Mouse (Mus musculus): ENCODE data around the gene BC037034. TPM values are rescaled to one million over a fixed set of nuclear protein-coding genes. Genes with fewer than 3 reads are reported as not detected.

The BC037034 gene
- 35.7 and 44.1 TPM in 2 replicates for total RNA-seq (2015)
- 44.1 and 46.7 TPM in 2 replicates for total RNA-seq (2017)

DNA sequence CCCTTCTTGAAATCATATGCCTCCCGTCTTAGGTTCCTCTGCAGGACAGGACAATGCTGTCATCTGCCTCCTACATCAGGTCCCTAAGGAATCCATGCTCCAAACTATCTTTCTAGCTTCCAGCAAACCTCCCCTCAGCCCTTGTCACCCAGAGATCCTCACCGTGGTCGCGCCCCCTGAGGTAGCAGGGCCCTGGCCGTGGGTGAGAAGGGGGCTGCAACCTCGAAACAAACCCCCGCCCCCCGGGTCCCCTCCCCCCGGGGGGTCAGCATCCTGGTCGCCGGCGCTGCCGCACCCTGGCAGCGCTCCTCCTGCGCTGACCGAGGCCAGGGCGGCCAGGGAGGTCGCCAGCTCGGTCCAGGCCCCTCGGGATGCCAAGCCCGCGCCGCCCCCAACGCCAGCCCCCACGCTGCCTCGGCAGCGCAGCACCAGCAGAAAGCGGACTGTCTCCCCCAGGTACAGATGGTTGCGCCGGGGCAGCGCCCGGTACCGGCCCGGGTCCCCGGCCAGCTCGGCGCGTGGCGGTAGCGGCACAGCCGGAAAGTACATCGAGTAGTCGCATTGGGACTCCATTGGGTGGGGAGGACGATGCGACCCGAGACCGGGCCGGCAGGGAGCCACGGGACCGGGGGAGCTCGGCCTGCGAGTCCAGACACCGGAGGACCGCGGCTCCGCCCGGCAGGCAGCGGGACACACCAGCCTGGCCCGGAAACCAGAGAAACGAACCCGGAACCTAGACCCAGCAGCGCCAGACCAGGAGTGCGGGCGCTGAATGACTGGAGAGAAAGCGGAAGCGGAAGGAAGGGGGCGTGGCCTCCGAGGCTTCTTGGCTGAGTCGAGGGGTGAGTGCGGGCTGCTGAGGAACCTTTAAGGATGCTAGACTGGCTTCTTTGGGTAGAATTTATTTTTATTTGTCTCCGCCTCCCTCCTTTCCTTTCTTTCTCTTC lies at the start of gene BC037034:
TSS of gene BC037034 (minus strand) at position 774 of the 947 bp plus-strand sequence.
- ATAC-seq (replicated peaks; ENCODE audit: poor library complexity) = peak; percentile 71

DNA sequence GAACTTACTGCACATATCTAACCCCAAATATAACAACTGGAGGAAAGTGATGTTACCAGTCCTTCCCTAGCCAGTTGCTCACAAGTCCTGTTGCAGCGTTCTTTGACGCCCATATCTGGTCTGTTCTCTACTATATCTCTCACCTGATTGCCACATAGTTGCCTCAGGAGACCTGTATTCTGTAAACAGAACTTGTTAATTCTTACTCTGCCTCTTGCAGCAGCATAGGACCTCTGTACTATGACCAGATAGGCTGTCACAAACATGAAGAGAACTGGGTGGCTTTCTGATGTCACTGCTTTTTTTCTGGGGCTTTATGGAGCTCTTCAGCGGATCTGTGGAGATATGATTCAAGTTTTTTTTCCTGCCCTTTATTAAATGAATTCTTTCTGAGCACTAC lies 49.0 kb upstream of the BC037034 start:
- no peak for ATAC-seq (replicated peaks; ENCODE audit: poor library complexity)

DNA sequence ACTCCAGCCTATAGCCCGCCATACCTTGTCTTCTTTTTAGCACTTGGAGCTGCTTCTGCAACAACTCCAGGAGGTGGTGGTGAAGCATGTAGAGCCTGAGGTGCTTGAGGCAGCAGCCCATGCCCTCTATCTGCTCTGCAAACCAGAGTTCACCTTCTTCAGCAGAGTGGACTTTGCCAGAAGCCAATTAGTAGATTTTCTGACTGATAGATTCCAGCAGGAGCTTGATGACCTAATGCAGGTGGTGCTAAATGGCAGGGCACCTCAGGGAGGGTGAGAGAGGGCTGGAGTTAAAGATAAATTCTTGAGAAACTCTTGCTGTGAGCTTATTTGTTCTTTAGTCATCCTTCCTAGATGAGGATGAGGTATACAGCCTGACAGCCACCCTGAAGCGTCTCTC lies 35.8 kb upstream of the BC037034 start:
- no peak for ATAC-seq (replicated peaks; ENCODE audit: poor library complexity)

DNA sequence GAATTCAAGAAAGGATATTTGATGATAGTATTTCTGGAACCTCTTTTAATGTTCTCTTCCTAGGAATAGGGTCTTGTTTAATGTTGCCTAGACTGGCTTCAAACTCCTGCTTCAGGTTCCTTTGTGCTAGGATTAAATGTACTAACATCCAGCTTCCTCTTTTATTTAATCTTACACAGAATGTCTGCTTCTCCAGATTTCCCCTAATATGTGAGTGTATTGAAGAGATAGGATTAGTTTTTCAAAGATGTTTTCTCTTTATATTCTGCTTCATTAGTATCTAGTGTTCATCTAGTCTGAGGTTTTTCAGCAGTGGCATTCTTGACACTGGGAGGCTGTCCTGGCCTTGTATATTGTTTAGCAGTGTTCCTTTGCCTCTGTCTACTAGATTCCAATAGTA lies 30.3 kb upstream of the BC037034 start:
- ATAC-seq (replicated peaks; ENCODE audit: poor library complexity) = no peak

DNA sequence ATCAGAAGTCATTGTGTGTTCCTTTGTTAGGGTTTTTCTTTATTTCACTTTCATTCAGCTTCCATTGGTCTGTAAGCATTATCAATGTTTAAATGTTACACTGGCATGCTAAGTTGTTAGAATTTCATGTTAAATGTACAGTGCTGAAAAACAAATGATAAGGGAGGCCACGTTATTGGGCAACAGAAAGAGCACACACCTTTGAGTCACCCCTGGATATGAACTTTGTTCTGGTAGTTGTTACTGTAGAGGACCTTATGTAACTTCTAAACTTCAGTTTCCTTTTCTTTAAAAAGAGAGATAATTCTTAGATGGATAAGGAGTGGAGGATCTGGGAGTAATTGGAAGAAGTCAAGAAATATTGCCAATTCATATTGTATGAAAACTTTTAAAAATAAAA lies 27.8 kb upstream of the BC037034 start:
- ATAC-seq (replicated peaks; ENCODE audit: poor library complexity) = no peak

DNA sequence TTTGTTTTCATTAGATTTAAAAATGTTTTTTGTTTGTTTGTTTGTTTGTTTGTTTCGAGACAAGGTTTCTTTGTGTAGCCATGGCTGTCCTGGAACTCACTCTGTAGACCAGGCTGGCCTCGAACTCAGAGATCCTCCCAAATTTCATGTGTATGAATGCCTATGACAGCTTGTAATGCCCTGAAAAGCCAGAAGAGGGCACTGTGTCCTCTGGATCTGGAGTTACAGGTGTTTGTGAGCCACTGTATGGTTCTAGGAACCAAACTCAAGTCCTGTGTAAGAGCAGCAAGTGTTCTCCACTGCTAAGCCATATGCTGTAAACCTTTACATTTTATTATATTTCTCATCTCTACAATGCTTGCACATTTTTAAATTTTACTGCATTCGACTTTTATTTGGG lies 24.0 kb upstream of the BC037034 start:
- peak; percentile 64; the same call in 1 of the 2 replicates for ATAC-seq (replicated peaks; ENCODE audit: poor library complexity)

DNA sequence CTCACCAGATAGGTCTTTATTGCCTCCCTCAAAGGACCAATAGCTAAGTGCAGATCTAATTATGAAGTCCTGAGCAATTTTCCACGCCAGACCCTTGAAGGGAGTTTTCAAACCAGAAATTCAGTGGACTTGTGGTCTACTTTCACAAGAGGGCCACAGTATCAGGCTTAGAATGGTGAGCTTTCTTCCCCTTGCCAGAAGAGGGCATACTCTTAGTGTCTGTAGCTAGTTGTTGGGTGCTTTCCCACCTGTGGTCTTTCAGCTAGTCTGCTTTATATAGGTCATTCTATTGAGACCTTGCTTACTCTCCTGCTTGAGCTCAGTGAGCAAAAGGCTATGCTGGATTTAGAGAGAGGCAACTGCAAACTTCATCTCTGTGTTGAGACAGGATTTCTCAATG lies 19.7 kb upstream of the BC037034 start:
- no peak for ATAC-seq (replicated peaks; ENCODE audit: poor library complexity)

DNA sequence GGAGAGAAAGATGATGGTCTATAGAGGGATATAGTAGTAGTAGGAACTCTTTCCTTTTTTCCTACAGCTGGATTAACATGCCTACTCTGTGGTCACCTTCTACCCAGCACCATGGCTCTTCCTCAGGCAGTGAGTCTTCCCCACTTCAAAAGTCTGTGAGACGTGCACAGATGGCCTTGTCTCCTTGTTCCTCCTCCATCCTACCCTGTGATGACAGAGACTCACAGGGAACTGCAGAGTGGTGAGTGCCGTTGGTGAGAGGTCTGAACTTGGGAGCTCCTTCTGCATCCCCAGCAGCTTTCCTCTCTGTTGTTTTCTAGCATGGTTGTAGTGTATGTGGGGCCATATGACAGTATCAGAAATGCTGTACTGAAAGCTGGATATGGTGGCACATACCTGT lies 18.0 kb upstream of the BC037034 start:
- no peak for ATAC-seq (replicated peaks; ENCODE audit: poor library complexity)

DNA sequence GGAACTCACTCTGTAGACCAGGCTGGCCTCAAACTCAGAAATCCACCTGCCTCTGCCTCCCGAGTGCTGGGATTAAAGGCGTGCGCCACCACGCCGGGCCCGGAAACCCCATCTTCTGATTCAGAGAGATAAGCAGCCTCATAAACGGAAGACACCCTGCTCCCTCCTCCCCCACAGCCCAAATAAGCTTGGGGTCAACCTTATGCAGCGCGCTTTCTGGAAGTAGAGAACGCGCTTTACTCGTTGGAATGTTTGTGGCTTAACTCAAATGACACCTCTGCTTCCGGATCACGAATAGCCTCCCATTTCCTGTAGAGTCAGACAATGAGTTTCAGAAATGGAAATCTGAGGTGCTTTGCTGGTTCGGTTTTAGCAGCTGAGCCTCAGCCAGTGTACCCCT lies 17.0 kb upstream of the BC037034 start:
- no peak for ATAC-seq (replicated peaks; ENCODE audit: poor library complexity)

DNA sequence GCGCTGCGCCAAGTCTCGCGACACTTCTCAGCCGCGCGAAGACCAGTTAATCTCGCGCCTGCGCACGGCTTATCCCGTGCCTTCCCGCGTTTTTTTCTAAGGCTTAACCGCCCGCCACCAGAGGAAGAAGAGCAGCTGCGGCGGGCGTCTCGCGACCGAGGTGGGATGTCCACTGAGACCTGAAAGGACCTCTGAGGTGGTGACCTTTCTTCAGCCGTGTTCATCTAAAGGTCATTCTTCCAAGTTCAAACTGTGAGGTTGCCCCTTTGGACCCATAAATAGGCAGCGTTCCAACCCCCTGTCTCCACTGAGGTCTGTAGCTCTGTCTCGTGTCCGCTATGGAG lies 16.6 kb upstream of the BC037034 start:
- no peak for ATAC-seq (replicated peaks; ENCODE audit: poor library complexity)

DNA sequence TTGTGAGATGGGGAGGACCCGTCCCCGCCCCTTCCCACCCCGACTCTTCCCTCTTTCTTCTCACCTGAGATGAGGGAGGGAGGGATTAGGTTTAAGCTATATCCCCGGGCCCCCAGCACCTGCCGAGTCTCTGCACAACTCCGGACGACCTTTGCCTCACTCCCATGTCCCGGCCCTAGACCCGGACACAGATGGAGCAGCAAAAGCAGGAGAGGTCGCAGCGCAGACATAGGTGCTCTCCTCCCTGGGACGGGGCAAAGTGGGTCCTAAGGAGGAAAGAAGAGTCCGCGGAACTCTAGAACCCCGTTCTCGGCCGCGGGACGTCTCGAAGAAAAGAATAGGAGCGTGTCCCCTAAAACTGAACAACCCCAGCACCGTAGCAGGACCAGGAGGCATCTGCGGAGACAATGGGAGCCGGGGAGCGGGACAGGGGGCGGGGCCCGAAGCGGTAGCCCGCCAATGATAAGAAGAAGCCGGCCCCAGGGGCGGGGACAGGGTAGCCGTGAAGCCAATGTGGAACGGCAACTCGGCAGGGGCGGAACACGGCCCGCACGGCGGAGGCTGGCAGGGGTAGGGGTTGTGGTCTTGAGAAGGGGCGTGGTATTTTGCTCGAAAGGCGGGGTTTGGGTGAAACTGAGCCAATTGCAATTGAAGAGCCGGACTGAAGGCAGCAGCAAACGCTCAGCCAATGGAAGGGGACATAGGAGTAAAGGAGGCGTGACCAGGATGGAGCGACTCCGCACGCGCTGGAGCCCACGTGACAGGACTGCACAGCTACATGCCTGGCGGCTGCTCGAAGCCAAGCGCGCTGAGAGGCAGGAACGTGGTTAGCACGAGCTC lies 16.0 kb upstream of the BC037034 start, which contains the start of the genes Gm43720, Gpc2 and Stag3:
TSS of gene Gm43720 (minus strand) at position 374 of the 840 bp plus-strand sequence.
TSS of gene Gpc2 (minus strand) at position 421 of the 840 bp plus-strand sequence.
TSS of gene Stag3 (plus strand) at position 656 of the 840 bp plus-strand sequence.
- ATAC-seq (replicated peaks; ENCODE audit: poor library complexity) = peak; percentile 93

DNA sequence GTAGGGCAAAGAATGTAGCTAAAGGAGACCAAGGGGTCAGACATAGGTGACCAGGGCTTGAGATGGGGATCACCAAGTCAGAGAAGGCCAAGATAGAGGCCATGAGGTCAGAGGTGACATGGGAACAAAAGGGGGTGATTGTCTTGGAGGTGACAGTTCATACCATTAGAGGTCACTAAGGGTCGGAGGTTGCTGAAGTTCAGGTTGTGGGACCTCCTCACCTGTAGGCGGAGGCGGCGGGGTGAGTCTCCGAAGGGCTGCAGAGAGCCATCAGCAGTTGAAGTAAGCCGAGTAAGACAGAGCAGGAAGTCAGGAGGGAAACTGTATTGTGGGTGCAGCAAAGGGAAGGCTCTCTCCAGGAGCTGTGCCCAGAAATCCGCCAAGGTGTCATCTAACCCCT lies 14.2 kb upstream of the BC037034 start:
- ATAC-seq (replicated peaks; ENCODE audit: poor library complexity) = no peak

DNA sequence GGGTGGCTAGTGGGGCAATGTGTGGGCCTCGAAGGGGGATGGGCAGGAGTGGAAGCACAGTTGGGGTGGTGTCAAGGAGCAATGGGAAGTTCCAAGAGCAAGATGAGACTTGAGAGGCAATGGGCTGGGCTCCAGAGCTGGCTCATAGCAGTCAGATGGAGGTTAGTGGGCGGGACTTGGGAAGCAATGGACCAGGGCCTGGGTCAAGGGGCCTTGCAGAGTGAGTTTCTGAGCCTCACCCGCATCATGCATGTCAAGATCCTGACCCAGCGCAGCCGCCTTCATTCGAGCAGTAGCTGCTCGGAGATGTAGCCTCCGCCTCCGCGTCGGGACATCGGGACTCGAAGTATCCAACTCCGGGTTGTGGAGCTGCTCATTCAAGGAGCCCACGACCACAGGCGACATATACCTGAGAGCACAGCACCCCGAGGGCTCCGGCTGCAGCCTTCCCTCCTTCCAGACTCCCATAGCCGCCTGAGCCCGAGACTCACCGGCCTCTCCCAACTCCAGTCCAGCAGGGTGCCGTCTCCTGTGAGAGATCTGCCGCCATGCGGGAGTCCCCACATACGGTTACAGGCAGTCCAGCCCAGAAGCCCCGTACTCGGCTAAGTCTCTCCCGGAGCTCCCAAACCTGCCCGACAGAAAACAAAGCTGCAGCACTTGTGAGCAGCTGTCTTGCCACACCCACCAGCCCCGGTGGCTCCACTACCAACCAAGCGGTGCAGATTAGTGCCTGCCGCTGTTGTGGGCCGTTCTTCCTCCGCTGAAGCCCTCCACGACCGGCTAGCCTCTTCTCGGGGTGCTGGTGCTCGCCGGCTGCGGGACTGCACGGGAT lies 11.6 kb upstream of the BC037034 start:
- ATAC-seq (replicated peaks; ENCODE audit: poor library complexity) = no peak

DNA sequence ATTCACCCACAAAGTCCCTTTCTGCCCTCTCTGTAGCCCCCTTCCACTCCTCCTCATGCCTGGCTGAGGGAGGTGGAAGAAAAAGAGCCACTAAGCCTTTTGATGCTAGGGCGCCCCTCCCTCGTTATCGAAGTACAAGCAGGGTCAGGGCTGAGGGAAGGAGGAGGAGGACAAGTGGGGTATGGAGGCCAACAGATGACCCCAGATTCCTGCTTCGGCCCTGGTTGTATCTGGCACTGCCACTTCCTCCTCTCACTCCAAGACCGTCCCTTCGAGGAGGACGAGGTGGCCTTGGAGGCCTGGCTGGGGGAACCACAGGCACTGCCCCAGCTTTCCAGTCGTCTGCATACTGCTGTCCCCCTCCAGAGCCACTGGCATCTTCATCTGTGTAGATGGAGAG lies 10.4 kb upstream of the BC037034 start:
- ATAC-seq (replicated peaks; ENCODE audit: poor library complexity) = no peak

DNA sequence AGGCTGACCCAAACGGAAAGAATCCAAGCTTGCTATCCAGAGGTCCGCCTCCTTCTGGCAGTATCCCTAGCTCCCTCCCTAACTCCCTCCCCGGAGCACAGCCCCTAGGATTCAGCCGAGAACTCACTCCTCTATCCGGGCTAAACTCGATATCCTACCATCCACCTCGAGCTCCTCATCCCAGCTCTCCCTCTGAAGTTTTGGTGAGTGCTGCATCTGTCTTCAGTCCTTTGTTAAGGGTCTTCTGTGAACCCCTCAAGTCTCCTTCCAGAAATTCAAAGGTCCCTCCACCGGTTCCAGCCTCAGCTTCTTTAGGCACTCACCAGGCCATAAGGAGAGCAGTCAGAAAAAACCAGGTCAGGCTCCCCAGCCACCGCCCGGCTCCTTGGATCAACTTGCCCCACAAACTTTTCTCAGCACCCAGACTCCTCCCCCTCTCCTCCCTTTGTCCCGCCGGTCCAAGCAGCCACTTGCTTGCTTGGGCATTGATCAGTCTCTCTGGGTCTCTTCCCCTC lies 8.6 kb upstream of the BC037034 start, which contains the start of gene Gal3st4:
TSS of gene Gal3st4 (minus strand) at position 432 of the 515 bp plus-strand sequence.
- ATAC-seq (replicated peaks; ENCODE audit: poor library complexity) = no peak

DNA sequence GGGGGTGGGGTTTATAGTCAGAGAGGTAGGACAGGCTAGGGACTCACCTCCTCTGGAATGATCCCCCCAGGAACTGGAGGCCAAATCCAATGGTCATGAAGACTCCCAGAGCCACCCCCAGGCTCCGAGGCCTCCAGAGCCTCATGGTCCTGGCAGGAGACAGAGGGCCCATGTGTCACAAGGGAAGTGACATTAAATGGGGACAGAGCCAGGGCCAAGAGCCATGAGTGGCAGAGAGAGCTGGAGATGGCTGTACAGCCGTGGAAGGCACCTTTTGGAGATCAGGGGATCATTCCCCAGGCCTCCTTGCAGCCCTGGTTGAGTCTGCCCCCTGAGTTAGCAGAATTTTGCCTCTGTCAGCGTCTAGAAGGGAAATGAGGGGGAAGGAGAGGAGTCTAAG lies 7.4 kb upstream of the BC037034 start:
- ATAC-seq (replicated peaks; ENCODE audit: poor library complexity) = no peak

DNA sequence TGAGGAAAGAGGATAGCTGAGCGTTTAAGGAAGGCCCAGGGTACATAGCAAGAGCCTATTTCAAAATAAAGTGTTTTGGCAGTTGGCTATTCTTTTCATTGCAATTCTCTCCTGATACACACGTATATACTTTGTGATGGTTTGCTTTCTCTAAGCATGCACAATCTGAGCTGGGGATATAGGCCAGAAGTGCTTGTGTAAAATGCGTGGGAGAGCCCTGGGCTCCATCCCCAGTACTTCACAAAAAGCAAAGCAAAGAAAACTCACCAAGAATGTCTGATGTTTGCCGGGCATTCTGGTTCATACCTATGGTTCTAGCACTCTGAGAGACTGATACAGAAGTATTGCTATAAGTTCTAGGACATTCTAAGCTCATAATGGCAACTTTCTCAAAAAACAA lies 5.1 kb upstream of the BC037034 start:
- no peak for ATAC-seq (replicated peaks; ENCODE audit: poor library complexity)

DNA sequence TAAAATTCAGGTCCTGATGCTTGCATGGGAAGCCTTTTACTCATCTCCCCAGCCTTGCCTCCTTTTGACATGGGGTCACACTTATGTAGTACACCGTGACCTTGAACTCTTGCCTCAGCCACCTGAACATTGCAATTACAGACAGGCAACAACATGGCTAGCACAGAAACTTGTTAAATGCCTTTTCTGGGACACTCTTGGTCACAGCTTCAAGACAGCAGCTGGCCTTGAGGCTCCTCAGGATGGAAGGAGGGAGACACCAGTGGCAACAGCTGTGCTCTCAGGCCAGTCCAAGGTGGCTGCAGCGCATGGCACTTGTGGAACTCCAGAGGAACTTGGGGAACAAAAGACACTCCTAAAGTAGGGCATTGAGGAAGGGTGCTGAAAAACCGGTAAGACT lies 3.3 kb upstream of the BC037034 start:
- ATAC-seq (replicated peaks; ENCODE audit: poor library complexity) = no peak

DNA sequence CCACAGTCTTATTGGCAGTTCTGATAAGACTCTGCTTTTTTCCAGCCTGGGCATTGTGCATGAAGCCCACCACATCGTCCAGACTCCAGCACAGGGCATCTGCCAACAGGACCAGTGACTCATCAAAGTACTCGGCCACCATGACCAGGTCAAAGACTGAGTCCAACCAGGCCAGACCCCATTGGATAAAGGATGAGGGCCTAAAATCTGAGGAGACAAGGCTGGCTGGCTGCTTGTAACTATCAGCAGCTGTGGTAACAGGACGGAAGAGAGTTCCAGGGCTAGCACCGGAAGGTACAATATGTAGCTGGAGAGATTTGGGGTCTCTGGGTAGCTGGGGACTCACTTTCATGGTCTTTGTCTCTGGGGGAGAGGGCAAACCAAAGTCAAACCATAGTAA lies 1.9 kb upstream of the BC037034 start:
- no peak for ATAC-seq (replicated peaks; ENCODE audit: poor library complexity)

DNA sequence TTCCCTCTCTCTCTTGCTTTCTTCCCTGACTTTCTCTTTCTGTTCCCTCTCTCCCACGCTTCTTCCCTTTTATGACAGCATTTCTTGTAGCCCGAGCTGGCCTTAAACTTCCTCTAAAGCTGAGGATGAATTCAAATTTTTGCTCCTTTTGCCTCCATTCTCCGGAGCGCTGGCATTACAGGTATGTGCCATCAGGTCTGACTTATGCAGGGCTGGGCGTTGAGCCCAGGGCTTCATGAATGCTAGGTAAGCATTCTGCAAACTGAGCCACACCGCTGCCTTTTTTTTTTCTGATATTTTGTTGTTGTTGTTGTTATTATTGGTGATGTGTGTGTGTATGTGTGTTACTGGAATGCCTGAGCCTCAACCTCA lies 360 bp upstream of the BC037034 start:
- peak; percentile 2; the same call in 1 of the 2 replicates for ATAC-seq (replicated peaks; ENCODE audit: poor library complexity)
